Mouse (Mus musculus): Measurements from ENCODE around the gene Nav2. TPM values are rescaled to one million over a fixed set of nuclear protein-coding genes. Genes with fewer than 3 reads are reported as not detected.

Nav2 gene
- polyA plus RNA-seq, 1 experiment = 10.1 TPM

GRCm38 (mm10) chr7:48880591-48881481 is 27.7 kb upstream of the Nav2 start:
- peak overlapping the region; percentile 66 for H3K4me3 ChIP-seq (ENCODE audit: insufficient read depth, low read depth, low read length)
- H3K27ac ChIP-seq (replicated peaks; ENCODE audit: low read depth, low read length) = no peak overlapping the region

GRCm38 (mm10) chr7:48881486-48881885 is 27.0 kb upstream of the Nav2 start, which contains the start of gene E2f8:
Gene E2f8, minus strand, starts transcription at chr7:48881596.
- peaks cover 3% of the 10 kb centered on the region; the same call in 1 of the 2 replicates for H3K4me1 ChIP-seq (ENCODE audit: control insufficient read depth, insufficient read depth, insufficient read length, low read length)
- H3K27ac ChIP-seq (replicated peaks; ENCODE audit: low read depth, low read length) = no peak within 1 kb of the TSS
- H3K4me3 ChIP-seq (ENCODE audit: insufficient read depth, low read depth, low read length) = peak within 1 kb of the TSS; percentile 66

More at GRCm38 (mm10) chr7:48880591-48881481, 27.7 kb upstream of the Nav2 start:
- peaks cover 3% of the 10 kb centered on the region; the same call in 1 of the 2 replicates for H3K4me1 ChIP-seq (ENCODE audit: control insufficient read depth, insufficient read depth, insufficient read length, low read length)

- H3K4me3 ChIP-seq (ENCODE audit: insufficient read depth, low read depth, low read length) = peak overlapping the region; percentile 53
- peaks cover 3% of the 10 kb centered on the region; the same call in 1 of the 2 replicates for H3K4me1 ChIP-seq (ENCODE audit: control insufficient read depth, insufficient read depth, insufficient read length, low read length)
- no peak overlapping the region for H3K27ac ChIP-seq (replicated peaks; ENCODE audit: low read depth, low read length)
Observed at GRCm38 (mm10) chr7:48881971-48882609, 26.4 kb upstream of the Nav2 start.

GRCm38 (mm10) chr7:48883525-48884265 is 24.8 kb upstream of the Nav2 start:
- H3K27ac ChIP-seq (replicated peaks; ENCODE audit: low read depth, low read length) = no peak overlapping the region
- no peak overlapping the region for H3K4me3 ChIP-seq (ENCODE audit: insufficient read depth, low read depth, low read length)
- peaks cover 3% of the 10 kb centered on the region; the same call in 1 of the 2 replicates for H3K4me1 ChIP-seq (ENCODE audit: control insufficient read depth, insufficient read depth, insufficient read length, low read length)

GRCm38 (mm10) chr7:48884266-48884611 is 24.3 kb upstream of the Nav2 start:
- Histone ChIP-seq H3K4me1 (ENCODE audit: control insufficient read depth, insufficient read depth, insufficient read length, low read length) (peaks cover 3% of the 10 kb centered on the region; the same call in 1 of the 2 replicates), H3K27ac (replicated peaks; ENCODE audit: low read depth, low read length) (no peak overlapping the region), H3K4me3 (ENCODE audit: insufficient read depth, low read depth, low read length) (no peak overlapping the region)

GRCm38 (mm10) chr7:48887973-48888372 is 20.5 kb upstream of the Nav2 start:
- no peak overlapping the region for H3K4me3 ChIP-seq (ENCODE audit: insufficient read depth, low read depth, low read length)
- no peaks in the 10 kb centered on the region for H3K4me1 ChIP-seq (ENCODE audit: control insufficient read depth, insufficient read depth, insufficient read length, low read length)
- H3K27ac ChIP-seq (replicated peaks; ENCODE audit: low read depth, low read length) = no peak overlapping the region

GRCm38 (mm10) chr7:48888751-48889150 is 19.8 kb upstream of the Nav2 start:
- Histone ChIP-seq H3K4me3 (ENCODE audit: insufficient read depth, low read depth, low read length) (no peak overlapping the region), H3K4me1 (ENCODE audit: control insufficient read depth, insufficient read depth, insufficient read length, low read length) (no peaks in the 10 kb centered on the region), H3K27ac (replicated peaks; ENCODE audit: low read depth, low read length) (no peak overlapping the region)

GRCm38 (mm10) chr7:48891029-48891428 is 17.5 kb upstream of the Nav2 start:
- no peak overlapping the region for H3K4me3 ChIP-seq (ENCODE audit: insufficient read depth, low read depth, low read length)
- H3K4me1 ChIP-seq (ENCODE audit: control insufficient read depth, insufficient read depth, insufficient read length, low read length) = no peaks in the 10 kb centered on the region
- no peak overlapping the region for H3K27ac ChIP-seq (replicated peaks; ENCODE audit: low read depth, low read length)

GRCm38 (mm10) chr7:48893093-48893492 is 15.4 kb upstream of the Nav2 start:
- Histone ChIP-seq H3K4me3 (ENCODE audit: insufficient read depth, low read depth, low read length) (no peak overlapping the region), H3K4me1 (ENCODE audit: control insufficient read depth, insufficient read depth, insufficient read length, low read length) (peaks cover under 1% of the 10 kb centered on the region; the same call in 1 of the 2 replicates), H3K27ac (replicated peaks; ENCODE audit: low read depth, low read length) (no peak overlapping the region)

- no peak overlapping the region for H3K27ac ChIP-seq (replicated peaks; ENCODE audit: low read depth, low read length)
- no peak overlapping the region for H3K4me3 ChIP-seq (ENCODE audit: insufficient read depth, low read depth, low read length)
- peaks cover 8% of the 10 kb centered on the region for H3K4me1 ChIP-seq (ENCODE audit: control insufficient read depth, insufficient read depth, insufficient read length, low read length)
Observed at GRCm38 (mm10) chr7:48894152-48894551, 14.4 kb upstream of the Nav2 start.

GRCm38 (mm10) chr7:48894763-48895162 is 13.8 kb upstream of the Nav2 start:
- no peak overlapping the region for H3K4me3 ChIP-seq (ENCODE audit: insufficient read depth, low read depth, low read length)

GRCm38 (mm10) chr7:48895475-48895874 is 13.0 kb upstream of the Nav2 start:
- Histone ChIP-seq H3K4me3 (ENCODE audit: insufficient read depth, low read depth, low read length) (no peak overlapping the region), H3K4me1 (ENCODE audit: control insufficient read depth, insufficient read depth, insufficient read length, low read length) (peaks cover 8% of the 10 kb centered on the region), H3K27ac (replicated peaks; ENCODE audit: low read depth, low read length) (no peak overlapping the region)

More at GRCm38 (mm10) chr7:48894763-48895162, 13.8 kb upstream of the Nav2 start:
- no peak overlapping the region for H3K27ac ChIP-seq (replicated peaks; ENCODE audit: low read depth, low read length)
- H3K4me1 ChIP-seq (ENCODE audit: control insufficient read depth, insufficient read depth, insufficient read length, low read length) = peaks cover 8% of the 10 kb centered on the region

- Histone ChIP-seq H3K27ac (replicated peaks; ENCODE audit: low read depth, low read length) (no peak overlapping the region), H3K4me3 (ENCODE audit: insufficient read depth, low read depth, low read length) (no peak overlapping the region), H3K4me1 (ENCODE audit: control insufficient read depth, insufficient read depth, insufficient read length, low read length) (peaks cover 8% of the 10 kb centered on the region)
Observed at GRCm38 (mm10) chr7:48896051-48896450, 12.5 kb upstream of the Nav2 start.

GRCm38 (mm10) chr7:48897539-48898163 is 10.9 kb upstream of the Nav2 start:
- no peak overlapping the region for H3K27ac ChIP-seq (replicated peaks; ENCODE audit: low read depth, low read length)
- no peak overlapping the region for H3K4me3 ChIP-seq (ENCODE audit: insufficient read depth, low read depth, low read length)
- H3K4me1 ChIP-seq (ENCODE audit: control insufficient read depth, insufficient read depth, insufficient read length, low read length) = peaks cover 8% of the 10 kb centered on the region
